Mouse (Mus musculus): Measurements from ENCODE around the gene Aars2.

GRCm38 (mm10) chr17:45474669-45475465 is 31.8 kb upstream of the Aars2 start, which contains the start of gene Spats1:
- TF ChIP-seq CTCF (IDR thresholded peaks at IDR 0.05; ENCODE audit: low read depth) (no peak), EP300 (IDR thresholded peaks at IDR 0.05; ENCODE audit: low read depth) (no peak)
